ENCODE assay signal across 9 mouse cellular contexts in the genomic region with DNA sequence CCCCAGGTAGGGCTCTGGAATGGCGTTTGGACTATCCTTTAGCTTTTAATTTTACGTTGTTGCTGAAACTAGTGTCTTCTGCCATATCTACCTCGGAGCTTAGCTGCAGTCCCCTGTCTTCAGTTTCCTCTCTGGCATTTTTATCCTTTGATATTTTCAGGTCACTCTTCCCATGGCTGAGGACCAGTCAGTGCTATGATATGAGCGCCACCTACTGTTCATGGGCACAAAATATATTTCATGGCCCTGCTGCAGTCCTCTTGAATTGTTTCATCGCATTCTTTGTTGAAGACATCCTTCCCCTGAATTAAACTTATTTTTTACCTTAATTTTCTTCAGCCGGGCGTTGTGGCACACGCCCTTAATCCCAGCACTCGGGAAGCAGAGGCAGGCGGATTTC. TPM values are rescaled to one million over a fixed set of nuclear protein-coding genes. Genes with fewer than 3 reads are reported as not detected.
A peak's percentile ranks its signal among the peaks of the same experiment; 100 is the strongest.
DNase-seq lines count a peak whose midpoint lies in the region; ATAC-seq and TF ChIP-seq lines count a peak whose summit lies in the region.
"Had no signal": no experiment of that assay in that cellular context is flagged by ENCODE, and none has a peak within 500 bp of the region (broad histone marks: within the 10 kb centered on the region; RNA-seq: fewer than 3 reads in every experiment).

No protein-coding gene starts in this region.

- H3K9ac ChIP-seq in kidney, postnatal 0 days (ENCODE audit: low read depth, low read length), result no peak overlapping the region
- H3K9ac ChIP-seq in liver, embryonic 11.5 days (ENCODE audit: low read depth, low read length), result no peak overlapping the region
- no peak overlapping the region for H3K9ac ChIP-seq in neural tube, embryonic 13.5 days
- H3K9ac ChIP-seq: stomach, embryonic 15.5 days had no signal

- no peak overlapping the region for H3K27ac ChIP-seq in kidney, postnatal 0 days
- H3K27ac ChIP-seq in liver, embryonic 11.5 days (ENCODE audit: low read depth, low read length), result no peak overlapping the region
- H3K27ac ChIP-seq in neural tube, embryonic 13.5 days (replicated peaks), result no peak overlapping the region
- H3K27ac ChIP-seq: stomach, embryonic 15.5 days had no signal

- peak; percentile 86 for ATAC-seq in common myeloid progenitor, adult 5-6 weeks (replicated peaks; ENCODE audit: low read depth, poor library complexity, severe bottlenecking)
- 0 out of 2 replicates have a peak, but pooled peaks have one; percentile 49 for ATAC-seq in kidney, postnatal 0 days (replicated peaks; ENCODE audit: low FRiP score, low read depth)
- ATAC-seq in liver, embryonic 11.5 days (replicated peaks; ENCODE audit: low FRiP score), result 0 out of 2 replicates have a peak, but pooled peaks have one; percentile 20
- peak; percentile 88 for ATAC-seq in neural tube, embryonic 13.5 days (ENCODE audit: low read depth)

- peak; percentile 92 for TF ChIP-seq CTCF in kidney, postnatal 0 days (IDR thresholded peaks at IDR 0.05; ENCODE audit: low read depth)

- no peaks in the 10 kb centered on the region for H3K27me3 ChIP-seq in kidney, postnatal 0 days (ENCODE audit: insufficient read depth, low read length)
- no peaks in the 10 kb centered on the region for H3K27me3 ChIP-seq in liver, embryonic 11.5 days (replicated peaks; ENCODE audit: control insufficient read depth, insufficient read depth, low read length)
- H3K27me3 ChIP-seq in neural tube, embryonic 13.5 days, result no peaks in the 10 kb centered on the region
- H3K27me3 ChIP-seq: stomach, embryonic 15.5 days had no signal

- H3K4me1 ChIP-seq in kidney, postnatal 0 days (replicated peaks; ENCODE audit: insufficient read depth, low read length), result no peaks in the 10 kb centered on the region
- H3K4me1 ChIP-seq in liver, embryonic 11.5 days (replicated peaks; ENCODE audit: control insufficient read depth, insufficient read depth, low read length), result no peaks in the 10 kb centered on the region
- no peaks in the 10 kb centered on the region for H3K4me1 ChIP-seq in neural tube, embryonic 13.5 days (replicated peaks)
- H3K4me1 ChIP-seq: stomach, embryonic 15.5 days had no signal

- DNase-seq in 3T3-L1 (ENCODE audit: low read depth, low spot score) (peak; percentile 75), NIH3T3 (ENCODE audit: low read depth) (peak; percentile 85)
- DNase-seq in heart, adult 9 months (ENCODE audit: low spot score in 2 of 2), result peak; percentile 4 to 14
- DNase-seq in kidney, postnatal 0 days (ENCODE audit: low spot score), result peak; percentile 92
- no peak for DNase-seq in liver, embryonic 11.5 days (ENCODE audit: low spot score)
- DNase-seq in spleen, adult 18-20 months, result no peak

- no peak overlapping the region for H3K4me2 ChIP-seq in kidney, postnatal 0 days (ENCODE audit: low read length)
- H3K4me2 ChIP-seq in liver, embryonic 11.5 days, result no peak overlapping the region
- H3K4me2 ChIP-seq in neural tube, embryonic 13.5 days, result no peak overlapping the region
- H3K4me2 ChIP-seq: stomach, embryonic 15.5 days had no signal

- WGBS in kidney, postnatal 0 days, result 21% methylated on average over 10 of the region's 10 CpGs
- 20% methylated on average over 10 of the region's 10 CpGs for WGBS in liver, embryonic 11.5 days
- WGBS in neural tube, embryonic 13.5 days, result 28% methylated on average over 10 of the region's 10 CpGs

- H3K9me3 ChIP-seq in kidney, postnatal 0 days (replicated peaks; ENCODE audit: low read length), result no peaks in the 10 kb centered on the region
- H3K9me3 ChIP-seq in liver, embryonic 11.5 days (ENCODE audit: control insufficient read depth, low read length), result no peaks in the 10 kb centered on the region
- no peaks in the 10 kb centered on the region for H3K9me3 ChIP-seq in neural tube, embryonic 13.5 days
- H3K9me3 ChIP-seq: stomach, embryonic 15.5 days had no signal

- H3K4me3 ChIP-seq in kidney, postnatal 0 days (replicated peaks; ENCODE audit: low read depth, low read length), result no peak overlapping the region
- H3K4me3 ChIP-seq in liver, embryonic 11.5 days (ENCODE audit: low read depth, low read length), result no peak overlapping the region
- no peak overlapping the region for H3K4me3 ChIP-seq in neural tube, embryonic 13.5 days
- H3K4me3 ChIP-seq: stomach, embryonic 15.5 days had no signal

- no peaks in the 10 kb centered on the region for H3K36me3 ChIP-seq in kidney, postnatal 0 days (ENCODE audit: insufficient read depth, low read length)
- H3K36me3 ChIP-seq in liver, embryonic 11.5 days (ENCODE audit: control insufficient read depth, insufficient read depth, low read length), result no peaks in the 10 kb centered on the region
- no peaks in the 10 kb centered on the region for H3K36me3 ChIP-seq in neural tube, embryonic 13.5 days
- H3K36me3 ChIP-seq: stomach, embryonic 15.5 days had no signal

RNA-seq across cellular contexts. Expression of a gene that starts 36.5 kb away (rescaled TPM):
- 178 and 215 TPM in 2 replicates for total RNA-seq in common myeloid progenitor, adult 5-6 weeks (2017)
- polyA plus RNA-seq in kidney, postnatal 0 days (2015; fragmentation: Nextera tagmentation; extraction: Ambion mirVana), result 73.0 and 83.7 TPM in 2 replicates
- polyA plus RNA-seq in liver, embryonic 11.5 days (2014; fragmentation: Nextera tagmentation; extraction: Ambion mirVana), result 109 and 122 TPM in 2 replicates
- polyA plus RNA-seq in neural tube, embryonic 13.5 days (2015; fragmentation: Nextera tagmentation; extraction: Ambion mirVana), result 27.5 and 33.4 TPM in 2 replicates

Comparison
In these comparisons a context has a peak if more than half of its experiments do, and no peak if none do; other contexts are left out.
1. DNase-seq: peak in 3T3-L1 (single experiment), NIH3T3 (single experiment), heart, adult 9 months (2 of 2) and kidney, postnatal 0 days (single experiment); none in liver, embryonic 11.5 days (single experiment) and spleen, adult 18-20 months (0 of 2).
2. ATAC-seq: peak in every context shown above with its lines; median percentile 88 in neural tube, embryonic 13.5 days; 86 in common myeloid progenitor, adult 5-6 weeks; 49 in kidney, postnatal 0 days; 20 in liver, embryonic 11.5 days.